In genomic region chr3:83273555-83274244, GRCm38 (mm10) we compare ENCODE assay signal across 8 mouse cellular contexts.
DNase-seq lines count a peak whose midpoint lies in the region; ATAC-seq lines count a peak whose summit lies in the region.

No protein-coding gene starts in this region.

- no peaks in the 10 kb centered on the region for H3K9me3 ChIP-seq in embryonic facial prominence, embryonic 11.5 days (replicated peaks; ENCODE audit: control insufficient read depth, low read length)
- H3K9me3 ChIP-seq in heart, embryonic 10.5 days = no peaks in the 10 kb centered on the region
- H3K9me3 ChIP-seq in limb, embryonic 11.5 days (ENCODE audit: control insufficient read depth, low read length) = no peaks in the 10 kb centered on the region
- H3K9me3 ChIP-seq in midbrain, embryonic 16.5 days (replicated peaks; ENCODE audit: control insufficient read depth, low read length, poor library complexity, severe bottlenecking) = no peaks in the 10 kb centered on the region

- WGBS in embryonic facial prominence, embryonic 11.5 days = 43% methylated on average over 19 of the region's 19 CpGs
- WGBS in heart, embryonic 10.5 days = 33% methylated on average over 19 of the region's 19 CpGs
- 38% methylated on average over 19 of the region's 19 CpGs for WGBS in limb, embryonic 11.5 days
- WGBS in midbrain, embryonic 16.5 days = 34% methylated on average over 19 of the region's 19 CpGs

- H3K36me3 ChIP-seq in embryonic facial prominence, embryonic 11.5 days (replicated peaks; ENCODE audit: control insufficient read depth, insufficient read depth, low read depth, low read length) = no peaks in the 10 kb centered on the region
- no peaks in the 10 kb centered on the region for H3K36me3 ChIP-seq in heart, embryonic 10.5 days
- no peaks in the 10 kb centered on the region for H3K36me3 ChIP-seq in limb, embryonic 11.5 days (ENCODE audit: control insufficient read depth, insufficient read depth, low read length)
- H3K36me3 ChIP-seq in midbrain, embryonic 16.5 days (ENCODE audit: control insufficient read depth, insufficient read depth, low read length) = no peaks in the 10 kb centered on the region

- H3K4me3 ChIP-seq in embryonic facial prominence, embryonic 11.5 days (ENCODE audit: low read depth, low read length) = no peak overlapping the region
- H3K4me3 ChIP-seq in heart, embryonic 10.5 days = peak overlapping the region; percentile 39
- H3K4me3 ChIP-seq in limb, embryonic 11.5 days (ENCODE audit: low read depth, low read length) = no peak overlapping the region
- H3K4me3 ChIP-seq in midbrain, embryonic 16.5 days (ENCODE audit: low read depth, low read length) = peak overlapping the region; percentile 21

- peak; percentile 19 for DNase-seq in 3134 (ENCODE audit: extremely low read depth, insufficient read length, low spot score)
- peak; percentile 37 for DNase-seq in adrenal gland, adult 8-10 months
- DNase-seq in embryonic facial prominence, embryonic 11.5 days (ENCODE audit: low spot score) = peak; percentile 89
- DNase-seq in heart, embryonic 10.5 days (ENCODE audit: low spot score) = peak; percentile 75
- DNase-seq in kidney, adult 9 months = peak; percentile 66
- peak; percentile 79 for DNase-seq in limb, embryonic 11.5 days (ENCODE audit: low spot score)
- DNase-seq in telencephalon, adult 2 months (ENCODE audit: low read depth, low spot score) = peak; percentile 58

- no peaks in the 10 kb centered on the region for H3K4me1 ChIP-seq in embryonic facial prominence, embryonic 11.5 days (ENCODE audit: control insufficient read depth, insufficient read depth, low read length)
- H3K4me1 ChIP-seq in heart, embryonic 10.5 days = peaks cover 6% of the 10 kb centered on the region; the same call in 1 of the 2 replicates
- no peaks in the 10 kb centered on the region for H3K4me1 ChIP-seq in limb, embryonic 11.5 days (ENCODE audit: control insufficient read depth, insufficient read depth, low read length)
- H3K4me1 ChIP-seq in midbrain, embryonic 16.5 days (ENCODE audit: control insufficient read depth, insufficient read depth, low read length) = peaks cover 3% of the 10 kb centered on the region; the same call in 1 of the 2 replicates

- H3K27ac ChIP-seq in embryonic facial prominence, embryonic 11.5 days (replicated peaks; ENCODE audit: low read depth, low read length) = no peak overlapping the region
- no peak overlapping the region for H3K27ac ChIP-seq in heart, embryonic 10.5 days
- H3K27ac ChIP-seq in limb, embryonic 11.5 days (replicated peaks; ENCODE audit: low read depth, low read length) = no peak overlapping the region
- H3K27ac ChIP-seq in midbrain, embryonic 16.5 days (ENCODE audit: low read length) = no peak overlapping the region

- H3K4me2 ChIP-seq in embryonic facial prominence, embryonic 11.5 days (ENCODE audit: low read depth, low read length) = no peak overlapping the region
- no peak overlapping the region; the same call in 1 of the 2 replicates for H3K4me2 ChIP-seq in limb, embryonic 11.5 days (ENCODE audit: low read depth, severe bottlenecking)
- H3K4me2 ChIP-seq in midbrain, embryonic 16.5 days (ENCODE audit: low read length) = peak overlapping the region; percentile 56

- no peak overlapping the region for H3K9ac ChIP-seq in embryonic facial prominence, embryonic 11.5 days (replicated peaks; ENCODE audit: low read length)
- no peak overlapping the region for H3K9ac ChIP-seq in limb, embryonic 11.5 days (ENCODE audit: low read length)
- peak overlapping the region; percentile 38; the same call in 1 of the 2 replicates for H3K9ac ChIP-seq in midbrain, embryonic 16.5 days (ENCODE audit: low read depth, low read length)

- ATAC-seq in embryonic facial prominence, embryonic 11.5 days (replicated peaks; ENCODE audit: insufficient number of reproducible peaks, low FRiP score, low TSS enrichment, low read depth) = 0 out of 2 replicates have a peak, but pooled peaks have one; percentile 52
- peak; percentile 68; the same call in 1 of the 2 replicates for ATAC-seq in limb, embryonic 11.5 days (ENCODE audit: insufficient number of reproducible peaks, low FRiP score, low TSS enrichment, low read depth)
- peak; percentile 88 for ATAC-seq in midbrain, embryonic 16.5 days

- H3K27me3 ChIP-seq in embryonic facial prominence, embryonic 11.5 days (ENCODE audit: control insufficient read depth, insufficient read depth, low read length) = no peaks in the 10 kb centered on the region
- no peaks in the 10 kb centered on the region for H3K27me3 ChIP-seq in heart, embryonic 10.5 days (ENCODE audit: insufficient read depth, poor library complexity, severe bottlenecking)
- no peaks in the 10 kb centered on the region for H3K27me3 ChIP-seq in limb, embryonic 11.5 days (ENCODE audit: control insufficient read depth, insufficient read depth, low read length)
- no peaks in the 10 kb centered on the region for H3K27me3 ChIP-seq in midbrain, embryonic 16.5 days (ENCODE audit: control insufficient read depth, insufficient read depth, low read depth, low read length)

Comparison
In these comparisons a context has a peak if more than half of its experiments do, and no peak if none do; other contexts are left out.
1. DNase-seq: peak in every context shown above with its lines; median percentile 89 in embryonic facial prominence, embryonic 11.5 days; 79 in limb, embryonic 11.5 days; 75 in heart, embryonic 10.5 days; 66 in kidney, adult 9 months; 58 in telencephalon, adult 2 months; 37 in adrenal gland, adult 8-10 months; 19 in 3134.
2. H3K4me3 ChIP-seq: peak in heart, embryonic 10.5 days (single experiment) and midbrain, embryonic 16.5 days (single experiment); none in embryonic facial prominence, embryonic 11.5 days (single experiment) and limb, embryonic 11.5 days (single experiment).
3. Peak in every context shown above with its lines, with median percentiles within 50 percentile points of each other: ATAC-seq.